Mouse (Mus musculus) splenic B cell, adult 2 months (primary cell): ENCODE results near the gene Mre11a.

Source experiments
- DNase-seq: peaks from one replicate; pipeline ENCODE4 v3.0.0-alpha.2; 2011; ENCODE audit warnings: low read depth, low spot score
- H3K27me3 ChIP-seq: 2 replicates; pipeline ENCODE4 v1.6.1; 2012; ENCODE audit warnings: mild to moderate bottlenecking, low read length, moderate library complexity, mixed read lengths; ENCODE audit not compliant: control insufficient read depth, poor library complexity, insufficient read depth, severe bottlenecking
- H3K36me3 ChIP-seq: 2 replicates; pipeline ENCODE4 v1.6.1; 2012; ENCODE audit warnings: mild to moderate bottlenecking, low read length, moderate library complexity, mixed read lengths; ENCODE audit not compliant: control insufficient read depth, poor library complexity, insufficient read depth, severe bottlenecking

Gene Mre11a

GRCm38 (mm10) chr9:14843311-14843857 is 58.9 kb downstream of the Mre11a start:
- H3K36me3 ChIP-seq, result no peaks in the 10 kb centered on the region
- DNase-seq, result no peak
- H3K27me3 ChIP-seq, result no peaks in the 10 kb centered on the region

GRCm38 (mm10) chr9:14843901-14844300 is 59.4 kb downstream of the Mre11a start:
- H3K27me3 ChIP-seq, result no peaks in the 10 kb centered on the region
- no peak for DNase-seq
- H3K36me3 ChIP-seq, result no peaks in the 10 kb centered on the region

GRCm38 (mm10) chr9:14846428-14846827 is 62.0 kb downstream of the Mre11a start:
- Histone ChIP-seq H3K27me3 (no peaks in the 10 kb centered on the region), H3K36me3 (no peaks in the 10 kb centered on the region)
- DNase-seq, result peak; percentile 43

- Histone ChIP-seq H3K36me3 (no peaks in the 10 kb centered on the region), H3K27me3 (no peaks in the 10 kb centered on the region)
- no peak for DNase-seq
Measured at GRCm38 (mm10) chr9:14848267-14848935, 63.9 kb downstream of the Mre11a start.

- H3K27me3 ChIP-seq, result peaks cover 3% of the 10 kb centered on the region; the same call in 1 of the 2 replicates
- no peak for DNase-seq
- no peaks in the 10 kb centered on the region for H3K36me3 ChIP-seq
Measured at GRCm38 (mm10) chr9:14854585-14854984, 70.1 kb downstream of the Mre11a start.

GRCm38 (mm10) chr9:14856922-14857654 is 72.6 kb downstream of the Mre11a start:
- no peak for DNase-seq
- Histone ChIP-seq H3K36me3 (no peaks in the 10 kb centered on the region), H3K27me3 (peaks cover 3% of the 10 kb centered on the region; the same call in 1 of the 2 replicates)

- H3K36me3 ChIP-seq, result no peaks in the 10 kb centered on the region
- DNase-seq, result no peak
- peaks cover 3% of the 10 kb centered on the region; the same call in 1 of the 2 replicates for H3K27me3 ChIP-seq
Measured at GRCm38 (mm10) chr9:14858170-14858706, 73.8 kb downstream of the Mre11a start.

GRCm38 (mm10) chr9:14858782-14859181 is 74.3 kb downstream of the Mre11a start:
- H3K36me3 ChIP-seq, result no peaks in the 10 kb centered on the region

GRCm38 (mm10) chr9:14859868-14860639 is 75.6 kb downstream of the Mre11a start, which contains the start of gene Gpr83:
TSS of gene Gpr83 (plus strand) at chr9:14860210.
- peaks cover 3% of the 10 kb centered on the region; the same call in 1 of the 2 replicates for H3K27me3 ChIP-seq
- no peak for DNase-seq
- no peaks in the 10 kb centered on the region for H3K36me3 ChIP-seq

More at GRCm38 (mm10) chr9:14858782-14859181, 74.3 kb downstream of the Mre11a start:
- no peak for DNase-seq
- H3K27me3 ChIP-seq, result peaks cover 3% of the 10 kb centered on the region; the same call in 1 of the 2 replicates

GRCm38 (mm10) chr9:14863126-14863525 is 78.7 kb downstream of the Mre11a start:
- H3K27me3 ChIP-seq, result 0 out of 2 replicates have a peak, but pooled peaks cover 3% of the 10 kb centered on the region
- no peak for DNase-seq

GRCm38 (mm10) chr9:14864726-14865125 is 80.3 kb downstream of the Mre11a start:
- H3K27me3 ChIP-seq, result no peaks in the 10 kb centered on the region
- no peak for DNase-seq

More at GRCm38 (mm10) chr9:14863126-14863525, 78.7 kb downstream of the Mre11a start:
- H3K36me3 ChIP-seq, result no peaks in the 10 kb centered on the region

GRCm38 (mm10) chr9:14866957-14867356 is 82.5 kb downstream of the Mre11a start:
- peak; percentile 85 for DNase-seq

More at GRCm38 (mm10) chr9:14864726-14865125, 80.3 kb downstream of the Mre11a start:
- H3K36me3 ChIP-seq, result no peaks in the 10 kb centered on the region

GRCm38 (mm10) chr9:14868326-14868725 is 83.9 kb downstream of the Mre11a start:
- no peak for DNase-seq
- H3K36me3 ChIP-seq, result no peaks in the 10 kb centered on the region
- H3K27me3 ChIP-seq, result no peaks in the 10 kb centered on the region

More at GRCm38 (mm10) chr9:14866957-14867356, 82.5 kb downstream of the Mre11a start:
- Histone ChIP-seq H3K27me3 (no peaks in the 10 kb centered on the region), H3K36me3 (no peaks in the 10 kb centered on the region)

GRCm38 (mm10) chr9:14870377-14870776 is 85.9 kb downstream of the Mre11a start:
- no peak for DNase-seq
- H3K36me3 ChIP-seq, result no peaks in the 10 kb centered on the region

More at GRCm38 (mm10) chr9:14870377-14870776, 85.9 kb downstream of the Mre11a start:
- no peaks in the 10 kb centered on the region for H3K27me3 ChIP-seq
